Mouse (Mus musculus) intestine, embryonic 14.5 days (tissue): ENCODE results near the gene Ric8b. TPM values are rescaled to one million over a fixed set of nuclear protein-coding genes. Genes with fewer than 3 reads are reported as not detected.
A peak's percentile ranks its signal among the peaks of the same experiment; 100 is the strongest.

Source experiments
- ATAC-seq: fragments of 200-750 bp; cut with Nextera tagmentation; replicated peaks from 2 replicates; pipeline ENCODE4 v1.8.0; 2017; ENCODE audit warnings: low read depth, moderate number of reproducible peaks, moderate TSS enrichment, moderate library complexity; ENCODE audit not compliant: low FRiP score, low TSS enrichment
- DNase-seq: peaks from one replicate; pipeline ENCODE4 v3.0.0-alpha.2; 2018; ENCODE audit warnings: low spot score
- H3K27ac ChIP-seq: fragments of 300-500 bp; sonication (generic); 2 replicates; pipeline ENCODE4 v1.5.1; 2014; ENCODE audit warnings: low read depth, mild to moderate bottlenecking, control low read depth
- H3K27me3 ChIP-seq: fragments of 300-500 bp; sonication (generic); replicated peaks from 2 replicates; pipeline ENCODE4 v1.6.1; 2014; ENCODE audit warnings: low read length, control low read depth; ENCODE audit not compliant: control insufficient read depth, insufficient read depth
- H3K36me3 ChIP-seq: fragments of 300-500 bp; sonication (generic); 2 replicates; pipeline ENCODE4 v1.6.1; 2014; ENCODE audit warnings: low read length, control low read depth; ENCODE audit not compliant: control insufficient read depth, insufficient read depth
- H3K4me1 ChIP-seq: fragments of 300-500 bp; sonication (generic); replicated peaks from 2 replicates; pipeline ENCODE4 v1.6.1; 2014; ENCODE audit warnings: low read length, control low read depth, mixed read lengths; ENCODE audit not compliant: control insufficient read depth, insufficient read depth
- H3K4me2 ChIP-seq: fragments of 300-500 bp; sonication (generic); 2 replicates; pipeline ENCODE4 v1.6.1; 2014; ENCODE audit warnings: low read length
- H3K4me3 ChIP-seq: fragments of 300-500 bp; sonication (generic); 2 replicates; pipeline ENCODE4 v1.5.1; 2014; ENCODE audit warnings: low read depth, low read length, control low read depth, mixed read lengths
- H3K9ac ChIP-seq: fragments of 300-500 bp; sonication (generic); 2 replicates; pipeline ENCODE4 v1.6.1; 2014; ENCODE audit warnings: mild to moderate bottlenecking, low read length
- H3K9me3 ChIP-seq: fragments of 300-500 bp; sonication (generic); 2 replicates; pipeline ENCODE4 v1.6.1; 2016; ENCODE audit warnings: low read length, control low read depth; ENCODE audit not compliant: control insufficient read depth
- whole genome bisulfite sequencing: fragments of 180-500 bp; shearing (Covaris S2); extraction: QIAGEN DNeasy Blood & Tissue Kit; methylation state at CpG from one replicate; pipeline ENCODE4 v1.1.7; 2014; 5-methylcytosine and 5-hydroxymethylcytosine counted together
- polyA plus RNA-seq: library from polyadenylated mRNA; unstranded; fragments of >200 nt; fragmentation: Nextera tagmentation; extraction: Ambion mirVana; gene quantifications from 2 replicates; pipeline ENCODE4 v1.2.1, GENCODE M21; 2014

Ric8b gene
- polyA plus RNA-seq, 1 experiment from 2014 or later: 21.2 TPM

GRCm38 (mm10) chr10:84963726-84964125 is 46.3 kb downstream of the Ric8b start:
- ATAC-seq (no peak), DNase-seq (no peak)
- Histone ChIP-seq H3K36me3 (peaks cover 10% of the 10 kb centered on the region; the same call in 1 of the 2 replicates), H3K4me1 (peaks cover 27% of the 10 kb centered on the region), H3K27me3 (no peaks in the 10 kb centered on the region), H3K9me3 (no peaks in the 10 kb centered on the region), H3K27ac (no peak overlapping the region), H3K4me3 (no peak overlapping the region), H3K4me2 (no peak overlapping the region), H3K9ac (no peak overlapping the region)
- WGBS: 74% methylated on average over 3 of the region's 3 CpGs

GRCm38 (mm10) chr10:84966542-84966941 is 49.1 kb downstream of the Ric8b start:
- H3K27me3 ChIP-seq: no peaks in the 10 kb centered on the region
- H3K9ac ChIP-seq: no peak overlapping the region
- no peaks in the 10 kb centered on the region for H3K9me3 ChIP-seq
- H3K27ac ChIP-seq: no peak overlapping the region
- 88% methylated on average over 2 of the region's 2 CpGs for WGBS
- no peak overlapping the region for H3K4me2 ChIP-seq
- DNase-seq (no peak), ATAC-seq (no peak)
- no peak overlapping the region for H3K4me3 ChIP-seq
- peaks cover 24% of the 10 kb centered on the region for H3K36me3 ChIP-seq
- peaks cover 28% of the 10 kb centered on the region for H3K4me1 ChIP-seq

- peak; percentile 81 for ATAC-seq
These were observed 50.2 kb downstream of the Ric8b start for GRCm38 (mm10) chr10:84967645-84968044.

GRCm38 (mm10) chr10:84968852-84969704 is 51.7 kb downstream of the Ric8b start:
- no peak for ATAC-seq
- Histone ChIP-seq H3K9me3 (no peaks in the 10 kb centered on the region), H3K9ac (no peak overlapping the region), H3K4me2 (no peak overlapping the region), H3K27ac (0 out of 2 replicates have a peak overlapping the region, but pooled peaks have one; percentile 6), H3K27me3 (no peaks in the 10 kb centered on the region), H3K4me1 (peaks cover 28% of the 10 kb centered on the region), H3K36me3 (peaks cover 26% of the 10 kb centered on the region), H3K4me3 (no peak overlapping the region)
- WGBS: 40% methylated on average over 12 of the region's 12 CpGs
- no peak for DNase-seq

More at GRCm38 (mm10) chr10:84967645-84968044, 50.2 kb downstream of the Ric8b start:
- Histone ChIP-seq H3K4me3 (no peak overlapping the region), H3K36me3 (peaks cover 33% of the 10 kb centered on the region), H3K4me1 (peaks cover 28% of the 10 kb centered on the region), H3K9me3 (no peaks in the 10 kb centered on the region), H3K27ac (peak overlapping the region; percentile 40; the same call in 1 of the 2 replicates), H3K4me2 (no peak overlapping the region), H3K9ac (no peak overlapping the region), H3K27me3 (no peaks in the 10 kb centered on the region)
- DNase-seq: peak; percentile 65
- 14% methylated on average over 6 of the region's 6 CpGs for WGBS

- peaks cover 14% of the 10 kb centered on the region; the same call in 1 of the 2 replicates for H3K4me1 ChIP-seq
- H3K36me3 ChIP-seq: peaks cover 37% of the 10 kb centered on the region
- no peak for DNase-seq
- no peak overlapping the region for H3K27ac ChIP-seq
- ATAC-seq: no peak
- no peak overlapping the region for H3K4me2 ChIP-seq
- H3K9ac ChIP-seq: no peak overlapping the region
- 77% methylated on average over 4 of the region's 4 CpGs for WGBS
- no peak overlapping the region for H3K4me3 ChIP-seq
- no peaks in the 10 kb centered on the region for H3K27me3 ChIP-seq
- no peaks in the 10 kb centered on the region for H3K9me3 ChIP-seq
These were observed 57.8 kb downstream of the Ric8b start for GRCm38 (mm10) chr10:84975264-84975663.

GRCm38 (mm10) chr10:84976588-84977351 is 59.4 kb downstream of the Ric8b start:
- H3K9ac ChIP-seq: no peak overlapping the region
- DNase-seq (no peak), ATAC-seq (peak; percentile 68)
- H3K36me3 ChIP-seq: peaks cover 38% of the 10 kb centered on the region
- no peaks in the 10 kb centered on the region for H3K9me3 ChIP-seq
- H3K4me3 ChIP-seq: no peak overlapping the region
- H3K27ac ChIP-seq: peak overlapping the region; percentile 49
- H3K4me2 ChIP-seq: no peak overlapping the region
- 26% methylated on average over 8 of the region's 8 CpGs for WGBS
- no peaks in the 10 kb centered on the region for H3K27me3 ChIP-seq
- H3K4me1 ChIP-seq: peaks cover 14% of the 10 kb centered on the region; the same call in 1 of the 2 replicates

- Histone ChIP-seq H3K36me3 (peaks cover 38% of the 10 kb centered on the region), H3K9me3 (no peaks in the 10 kb centered on the region), H3K27me3 (no peaks in the 10 kb centered on the region), H3K9ac (no peak overlapping the region), H3K4me3 (no peak overlapping the region), H3K4me1 (peaks cover 14% of the 10 kb centered on the region; the same call in 1 of the 2 replicates), H3K4me2 (no peak overlapping the region), H3K27ac (no peak overlapping the region)
- DNase-seq (no peak), ATAC-seq (no peak)
- 93% methylated on average over 5 of the region's 5 CpGs for WGBS
These were observed 62.9 kb downstream of the Ric8b start for GRCm38 (mm10) chr10:84980291-84980690.

GRCm38 (mm10) chr10:84981441-84981840 is 64.0 kb downstream of the Ric8b start:
- no peak for ATAC-seq
- no peak for DNase-seq
- H3K27me3 ChIP-seq: no peaks in the 10 kb centered on the region
- H3K27ac ChIP-seq: no peak overlapping the region
- WGBS: 90% methylated on average over 2 of the region's 2 CpGs
- peaks cover 10% of the 10 kb centered on the region; the same call in 1 of the 2 replicates for H3K4me1 ChIP-seq
- H3K9ac ChIP-seq: no peak overlapping the region
- no peak overlapping the region for H3K4me2 ChIP-seq
- H3K9me3 ChIP-seq: no peaks in the 10 kb centered on the region
- peaks cover 38% of the 10 kb centered on the region for H3K36me3 ChIP-seq
- H3K4me3 ChIP-seq: no peak overlapping the region
